Mouse (Mus musculus): ENCODE data around the gene Hemk1. TPM values are rescaled to one million over a fixed set of nuclear protein-coding genes. Genes with fewer than 3 reads are reported as not detected.
A peak's percentile ranks its signal among the peaks of the same experiment; 100 is the strongest.

The Hemk1 gene
- total and polyA plus RNA-seq, 3 experiments = 11.9 to 20.5 (median 12.1) TPM

GRCm38 (mm10) chr9:107296016-107296040, 42.3 kb downstream of the Hemk1 start, which contains the start of gene Cish:
Gene Cish (plus strand): TSS chr9:107296026.
- peaks cover 5% of the 10 kb centered on the region for H3K79me2 ChIP-seq (replicated peaks; ENCODE audit: control insufficient read depth, extremely low read depth, insufficient read depth, poor library complexity, severe bottlenecking)
- H3K4me3 ChIP-seq (replicated peaks in 1 of 3; ENCODE audit: low read depth in 2 of 3, low read length in 2 of 3, poor library complexity in 1 of 3) = peak within 1 kb of the TSS; percentile 63 to 93 (median 73)
- dilution Hi-C loops (cut with MboI; ENCODE audit: extremely low pct_ligation_motif_present, extremely low pct_unique_long_range_greater_than_20kb, low sequenced_read_pairs) (no loop called here), in situ Hi-C loops (cut with MboI; ENCODE audit: low pct_ligation_motif_present, low pct_unique_long_range_greater_than_20kb, low sequenced_read_pairs) (loop anchor here (5.0 to 25.0 kb wide), 3 partner anchors 41 to 634 kb away; partner anchors contain the start of genes Grm2 and Hemk1)
- peaks cover 22 to 24% of the 10 kb centered on the region in 2 experiments for H3K4me1 ChIP-seq (ENCODE audit: control insufficient read depth in 1 of 2, insufficient read depth in 2 of 2)
- no peak for DNase-seq (ENCODE audit: extremely low read depth)
- H3K27ac ChIP-seq (ENCODE audit: insufficient read depth, low read depth) = peak within 1 kb of the TSS; percentile 12; the same call in 1 of the 2 replicates
- peak within 1 kb of the TSS; percentile 94 for H3K9ac ChIP-seq (ENCODE audit: insufficient read depth, low read depth)
- peaks cover 8% of the 10 kb centered on the region for H3K27me3 ChIP-seq (replicated peaks)
- H3K36me3 ChIP-seq (replicated peaks in 1 of 2; ENCODE audit: control insufficient read depth in 1 of 2, insufficient read depth in 1 of 2, low read length in 1 of 2) = peaks cover 6 to 11% of the 10 kb centered on the region in 2 experiments
- H3K9me3 ChIP-seq (replicated peaks; ENCODE audit: low read length) = no peaks in the 10 kb centered on the region
- peak within 1 kb of the TSS; percentile 94 for H3K4me2 ChIP-seq (ENCODE audit: insufficient read depth, low read depth, poor library complexity, severe bottlenecking)
- TF ChIP-seq SMC3 (IDR thresholded peaks at IDR 0.05; ENCODE audit: low read depth, low read length) (no peak), USF2 (conservative IDR thresholded peaks at IDR 0.05; ENCODE audit: low read depth, low read length) (no peak), EP300 (IDR thresholded peaks at IDR 0.05; ENCODE audit: low read length) (no peak), JUND (conservative IDR thresholded peaks at IDR 0.05; ENCODE audit: low read depth, low read length) (no peak), CHD1 (IDR thresholded peaks at IDR 0.05; ENCODE audit: low read depth, low read length) (no peak), SIN3A (IDR thresholded peaks at IDR 0.05; ENCODE audit: low read length) (no peak), MAX (IDR thresholded peaks at IDR 0.05; ENCODE audit: low read length) (no peak)

GRCm38 (mm10) chr9:107295616-107296015, 42.5 kb downstream of the Hemk1 start:
- Histone ChIP-seq H3K4me2 (ENCODE audit: insufficient read depth, low read depth, poor library complexity, severe bottlenecking) (peak overlapping the region; percentile 35), H3K27ac (ENCODE audit: insufficient read depth, low read depth) (peak overlapping the region; percentile 12; the same call in 1 of the 2 replicates)

GRCm38 (mm10) chr9:107294249-107294648, 43.9 kb downstream of the Hemk1 start:
- in situ Hi-C loops (cut with MboI; ENCODE audit: low pct_ligation_motif_present, low pct_unique_long_range_greater_than_20kb, low sequenced_read_pairs) (loop anchor here (10.0 to 25.0 kb wide), 2 partner anchors 319 to 632 kb away; partner anchors contain the start of gene Grm2), dilution Hi-C loops (cut with MboI; ENCODE audit: extremely low pct_ligation_motif_present, extremely low pct_unique_long_range_greater_than_20kb, low sequenced_read_pairs) (no loop called here)
- no peaks in the 10 kb centered on the region for H3K9me3 ChIP-seq (replicated peaks; ENCODE audit: low read length)
- H3K27ac ChIP-seq (ENCODE audit: insufficient read depth, low read depth) = no peak overlapping the region
- peak; percentile 81 for DNase-seq (ENCODE audit: extremely low read depth)
- H3K79me2 ChIP-seq (replicated peaks; ENCODE audit: control insufficient read depth, extremely low read depth, insufficient read depth, poor library complexity, severe bottlenecking) = peaks cover 5% of the 10 kb centered on the region
- H3K4me2 ChIP-seq (ENCODE audit: insufficient read depth, low read depth, poor library complexity, severe bottlenecking) = no peak overlapping the region
- H3K4me3 ChIP-seq (replicated peaks in 1 of 3; ENCODE audit: low read depth in 2 of 3, low read length in 2 of 3, poor library complexity in 1 of 3) = no peak overlapping the region
- peaks cover 22 to 31% of the 10 kb centered on the region in 2 experiments for H3K4me1 ChIP-seq (ENCODE audit: control insufficient read depth in 1 of 2, insufficient read depth in 2 of 2)
- H3K9ac ChIP-seq (ENCODE audit: insufficient read depth, low read depth) = no peak overlapping the region
- H3K27me3 ChIP-seq (replicated peaks) = peaks cover 8% of the 10 kb centered on the region
- H3K36me3 ChIP-seq (replicated peaks in 1 of 2; ENCODE audit: control insufficient read depth in 1 of 2, insufficient read depth in 1 of 2, low read length in 1 of 2) = no peaks in the 10 kb centered on the region
- no peak for TF ChIP-seq POLR2A (IDR thresholded peaks at IDR 0.05; ENCODE audit: low read depth, low read length)
- TF ChIP-seq ETS1 (conservative IDR thresholded peaks at IDR 0.05; ENCODE audit: low read depth, low read length) = no peak
- peak; percentile 81 for TF ChIP-seq ELF1 (IDR thresholded peaks at IDR 0.05; ENCODE audit: low read depth, low read length)
- no peak for TF ChIP-seq KAT2A (IDR thresholded peaks at IDR 0.05; ENCODE audit: insufficient replicate concordance, low read length)
- no peak for TF ChIP-seq ZMIZ1 (IDR thresholded peaks at IDR 0.05; ENCODE audit: low read depth, low read length)
- peak; percentile 40 to 99 for TF ChIP-seq CTCF (conservative IDR thresholded peaks at IDR 0.05 in 1 of 2, IDR thresholded peaks at IDR 0.05 in 1 of 2; ENCODE audit: low read depth in 2 of 2, low read length in 2 of 2)
- TF ChIP-seq NELFE (IDR thresholded peaks at IDR 0.05; ENCODE audit: low read depth, low read length) = peak; percentile 58; the same call in 1 of the 2 replicates
- no peak for TF ChIP-seq USF2 (conservative IDR thresholded peaks at IDR 0.05; ENCODE audit: low read depth, low read length)
- no peak for TF ChIP-seq PAX5 (IDR thresholded peaks at IDR 0.05; ENCODE audit: low read length)
- TF ChIP-seq SMC3 (IDR thresholded peaks at IDR 0.05; ENCODE audit: low read depth, low read length) = peak; percentile 100
- TF ChIP-seq CHD2 (IDR thresholded peaks at IDR 0.05; ENCODE audit: low read length) = no peak
- no peak for TF ChIP-seq POLR2AphosphoS2 (IDR thresholded peaks at IDR 0.05; ENCODE audit: low read depth, low read length)
- TF ChIP-seq JUND (conservative IDR thresholded peaks at IDR 0.05; ENCODE audit: low read depth, low read length) = no peak
- TF ChIP-seq MAFK (IDR thresholded peaks at IDR 0.05; ENCODE audit: insufficient replicate concordance, low read length) = no peak
- no peak for TF ChIP-seq MYC (IDR thresholded peaks at IDR 0.05; ENCODE audit: low read depth, low read length)
- TF ChIP-seq MEF2A (IDR thresholded peaks at IDR 0.05; ENCODE audit: borderline replicate concordance, low read depth, low read length) = no peak
- TF ChIP-seq SIN3A (IDR thresholded peaks at IDR 0.05; ENCODE audit: low read length) = no peak
- no peak for TF ChIP-seq MAX (IDR thresholded peaks at IDR 0.05; ENCODE audit: low read length)
- no peak for TF ChIP-seq RCOR1 (conservative IDR thresholded peaks at IDR 0.05; ENCODE audit: low read depth, low read length)
- no peak for TF ChIP-seq USF1 (IDR thresholded peaks at IDR 0.05; ENCODE audit: low read depth, low read length)
- no peak for TF ChIP-seq TBP (conservative IDR thresholded peaks at IDR 0.05; ENCODE audit: low read depth, low read length)
- TF ChIP-seq RAD21 (IDR thresholded peaks at IDR 0.05; ENCODE audit: low read depth, low read length) = peak; percentile 99
- no peak for TF ChIP-seq CHD1 (IDR thresholded peaks at IDR 0.05; ENCODE audit: low read depth, low read length)
- TF ChIP-seq E2F4 (IDR thresholded peaks at IDR 0.05; ENCODE audit: insufficient replicate concordance, low read depth, low read length) = no peak

More at GRCm38 (mm10) chr9:107295616-107296015, 42.5 kb downstream of the Hemk1 start:
- H3K27me3 ChIP-seq (replicated peaks) = peaks cover 8% of the 10 kb centered on the region
- H3K4me1 ChIP-seq (ENCODE audit: control insufficient read depth in 1 of 2, insufficient read depth in 2 of 2) = peaks cover 22 to 24% of the 10 kb centered on the region in 2 experiments
- TF ChIP-seq SIN3A (IDR thresholded peaks at IDR 0.05; ENCODE audit: low read length) = 0 out of 2 replicates have a peak, but pooled peaks have one; percentile 23
- 0 out of 2 replicates have a peak, but pooled peaks have one; percentile 46 for TF ChIP-seq CHD1 (IDR thresholded peaks at IDR 0.05; ENCODE audit: low read depth, low read length)
- TF ChIP-seq POLR2AphosphoS2 (IDR thresholded peaks at IDR 0.05; ENCODE audit: low read depth, low read length) = no peak
- peaks cover 4 to 9% of the 10 kb centered on the region in 2 experiments for H3K36me3 ChIP-seq (replicated peaks in 1 of 2; ENCODE audit: control insufficient read depth in 1 of 2, insufficient read depth in 1 of 2, low read length in 1 of 2)
- in situ Hi-C loops (cut with MboI; ENCODE audit: low pct_ligation_motif_present, low pct_unique_long_range_greater_than_20kb, low sequenced_read_pairs) = loop anchor here (5.0 to 25.0 kb wide), 3 partner anchors 42 to 633 kb away; partner anchors contain the start of genes Grm2 and Hemk1
- peak overlapping the region; percentile 63 to 93 (median 73) for H3K4me3 ChIP-seq (replicated peaks in 1 of 3; ENCODE audit: low read depth in 2 of 3, low read length in 2 of 3, poor library complexity in 1 of 3)
- peak overlapping the region; percentile 94; the same call in 1 of the 2 replicates for H3K9ac ChIP-seq (ENCODE audit: insufficient read depth, low read depth)
- H3K79me2 ChIP-seq (replicated peaks; ENCODE audit: control insufficient read depth, extremely low read depth, insufficient read depth, poor library complexity, severe bottlenecking) = peaks cover 5% of the 10 kb centered on the region
- no peak for DNase-seq (ENCODE audit: extremely low read depth)
- dilution Hi-C loops (cut with MboI; ENCODE audit: extremely low pct_ligation_motif_present, extremely low pct_unique_long_range_greater_than_20kb, low sequenced_read_pairs) = no loop called here
- no peaks in the 10 kb centered on the region for H3K9me3 ChIP-seq (replicated peaks; ENCODE audit: low read length)
